Mouse (Mus musculus): ENCODE data around the gene Pip4k2a.

- no peak for TF ChIP-seq CTCF (IDR thresholded peaks at IDR 0.05; ENCODE audit: control insufficient read depth, insufficient read depth, insufficient read length)
- TF ChIP-seq MYOD1 (IDR thresholded peaks at IDR 0.05; ENCODE audit: control insufficient read depth, insufficient read length, low read depth), result no peak
These were observed 126.8 kb downstream of the Pip4k2a start for GRCm38 (mm10) chr2:18871087-18871486.

All from C2C12 (cell line).